Mouse (Mus musculus): Measurements from ENCODE around the gene Slc38a3. TPM values are rescaled to one million over a fixed set of nuclear protein-coding genes. Genes with fewer than 3 reads are reported as not detected.

Gene Slc38a3
- polyA plus RNA-seq, 1 experiment from 2014 or later = 31.9 TPM

DNA sequence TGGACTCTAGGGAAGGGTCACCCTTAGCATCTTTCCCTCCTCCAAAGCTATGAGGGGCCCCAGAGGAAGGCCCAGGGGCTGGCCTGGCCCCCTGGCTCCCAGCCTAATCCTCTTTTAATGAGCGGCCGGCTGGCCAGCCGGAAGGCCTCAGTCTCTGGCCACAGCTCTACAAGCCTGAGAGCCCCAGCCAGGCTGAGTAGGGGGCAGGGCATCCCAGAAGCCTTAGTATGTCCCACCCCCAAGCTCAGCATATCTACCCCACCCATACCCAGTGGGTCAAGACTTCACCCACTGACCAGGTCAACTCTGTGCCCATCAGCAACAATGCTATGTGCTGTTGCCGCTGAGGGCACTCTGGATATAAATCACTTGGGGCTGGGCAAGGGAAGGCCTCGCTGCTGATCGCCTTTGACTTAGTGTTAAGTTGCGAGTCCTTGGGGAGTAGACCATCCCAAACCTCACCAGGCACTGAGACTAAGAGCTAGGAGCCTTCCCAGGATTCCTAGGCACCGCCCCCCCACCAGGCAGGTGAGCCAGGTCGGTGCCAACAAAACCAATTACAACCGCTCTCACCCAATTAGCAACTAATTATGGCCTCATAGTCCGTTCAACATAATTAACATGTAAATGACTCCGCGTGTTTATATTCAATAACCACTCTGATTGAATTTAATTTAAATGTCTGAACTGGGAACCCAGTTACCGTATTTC lies 28.6 kb upstream of the Slc38a3 start:
- peak overlapping the region; percentile 44; the same call in 1 of the 2 replicates for H3K9ac ChIP-seq (replicated peaks; ENCODE audit: low read length)
- ATAC-seq (ENCODE audit: low FRiP score, low TSS enrichment) (no peak), DNase-seq (peak; percentile 47)
- H3K4me2 ChIP-seq (ENCODE audit: low read length) = peak overlapping the region; percentile 35
- H3K27me3 ChIP-seq (ENCODE audit: control insufficient read depth, insufficient read depth, low read length) = no peaks in the 10 kb centered on the region
- H3K36me3 ChIP-seq (ENCODE audit: control insufficient read depth, insufficient read depth, low read length) = peaks cover 24% of the 10 kb centered on the region
- H3K9me3 ChIP-seq (ENCODE audit: control insufficient read depth, low read length) = no peaks in the 10 kb centered on the region
- peak overlapping the region; percentile 55; the same call in 1 of the 2 replicates for H3K27ac ChIP-seq (replicated peaks; ENCODE audit: low read depth, low read length)
- peaks cover 66% of the 10 kb centered on the region for H3K4me1 ChIP-seq (ENCODE audit: control insufficient read depth, insufficient read depth, low read length)
- WGBS = 7% methylated on average over 14 of the region's 14 CpGs
- H3K4me3 ChIP-seq (replicated peaks; ENCODE audit: low read depth, low read length) = no peak overlapping the region

DNA sequence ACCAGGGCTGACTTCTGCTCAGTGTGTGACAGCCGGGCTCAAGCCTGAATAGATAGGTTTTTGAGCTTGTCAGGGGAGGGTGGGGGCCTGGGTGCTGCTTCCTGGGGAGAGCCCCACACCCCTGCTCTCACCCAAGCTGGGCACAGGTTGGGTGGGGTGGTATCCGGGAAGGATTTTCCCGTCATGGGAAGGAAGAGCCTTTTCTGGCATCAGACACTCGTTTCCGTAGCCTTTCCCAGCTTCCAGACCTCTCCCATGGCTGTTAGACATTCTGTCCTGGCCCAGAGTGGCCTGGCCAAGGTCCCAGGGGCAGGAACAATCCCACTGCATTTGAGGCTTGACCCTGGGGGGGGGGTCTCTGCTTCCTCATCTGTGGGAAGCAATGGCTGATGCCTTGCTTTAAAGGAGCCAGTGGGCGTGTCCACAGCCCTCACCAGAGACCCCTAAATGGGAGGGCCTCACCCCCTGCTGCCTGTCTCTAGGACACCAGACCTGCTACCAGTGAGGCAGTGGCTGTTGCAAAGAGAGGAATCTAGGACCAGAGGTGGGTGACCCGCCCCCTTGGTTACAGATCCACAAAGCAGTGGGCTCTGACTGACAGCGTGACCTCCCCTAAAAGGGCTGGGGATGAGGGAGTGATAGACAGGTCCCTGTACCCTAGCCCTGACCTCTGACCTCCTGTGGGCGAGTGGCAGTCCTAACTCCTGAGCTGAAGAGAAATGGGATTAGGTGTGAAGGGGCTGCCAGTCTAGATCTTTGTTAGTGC lies 27.7 kb upstream of the Slc38a3 start:
- Histone ChIP-seq H3K27ac (replicated peaks; ENCODE audit: low read depth, low read length) (no peak overlapping the region), H3K4me1 (ENCODE audit: control insufficient read depth, insufficient read depth, low read length) (peaks cover 62% of the 10 kb centered on the region), H3K9ac (replicated peaks; ENCODE audit: low read length) (no peak overlapping the region), H3K27me3 (ENCODE audit: control insufficient read depth, insufficient read depth, low read length) (no peaks in the 10 kb centered on the region), H3K36me3 (ENCODE audit: control insufficient read depth, insufficient read depth, low read length) (peaks cover 22% of the 10 kb centered on the region), H3K4me3 (replicated peaks; ENCODE audit: low read depth, low read length) (no peak overlapping the region), H3K4me2 (ENCODE audit: low read length) (no peak overlapping the region), H3K9me3 (ENCODE audit: control insufficient read depth, low read length) (no peaks in the 10 kb centered on the region)
- WGBS = 17% methylated on average over 9 of the region's 9 CpGs
- no peak for ATAC-seq (ENCODE audit: low FRiP score, low TSS enrichment)
- no peak for DNase-seq

DNA sequence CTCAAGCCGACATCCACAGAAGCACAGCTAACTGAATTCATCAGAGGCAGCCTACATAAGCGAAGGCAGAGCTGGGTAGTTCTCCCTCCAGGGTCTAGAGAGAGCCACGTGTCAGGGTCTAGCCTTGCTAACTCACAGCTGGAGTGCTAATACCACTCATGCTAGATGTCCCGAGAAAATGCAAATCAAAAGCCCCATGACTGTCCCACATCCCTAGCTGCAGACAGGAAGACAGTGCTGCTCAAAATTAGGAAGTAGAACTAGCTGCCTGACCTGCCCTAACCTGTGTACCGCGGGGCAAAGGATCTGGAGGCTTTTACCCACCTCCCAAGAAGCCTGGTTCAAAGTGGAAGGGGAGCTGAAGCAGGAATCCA lies 26.8 kb upstream of the Slc38a3 start:
- DNase-seq (no peak), ATAC-seq (ENCODE audit: low FRiP score, low TSS enrichment) (no peak)
- H3K4me3 ChIP-seq (replicated peaks; ENCODE audit: low read depth, low read length) = no peak overlapping the region
- H3K27me3 ChIP-seq (ENCODE audit: control insufficient read depth, insufficient read depth, low read length) = no peaks in the 10 kb centered on the region
- no peak overlapping the region for H3K9ac ChIP-seq (replicated peaks; ENCODE audit: low read length)
- peaks cover 58% of the 10 kb centered on the region for H3K4me1 ChIP-seq (ENCODE audit: control insufficient read depth, insufficient read depth, low read length)
- 26% methylated on average over 6 of the region's 6 CpGs for WGBS
- H3K27ac ChIP-seq (replicated peaks; ENCODE audit: low read depth, low read length) = no peak overlapping the region
- no peak overlapping the region for H3K4me2 ChIP-seq (ENCODE audit: low read length)
- no peaks in the 10 kb centered on the region for H3K9me3 ChIP-seq (ENCODE audit: control insufficient read depth, low read length)
- H3K36me3 ChIP-seq (ENCODE audit: control insufficient read depth, insufficient read depth, low read length) = peaks cover 26% of the 10 kb centered on the region

GRCm38 (mm10) chr9:107695441-107696105 lies 26.2 kb upstream of the Slc38a3 start:
- no peak for ATAC-seq (ENCODE audit: low FRiP score, low TSS enrichment)
- H3K9me3 ChIP-seq (ENCODE audit: control insufficient read depth, low read length) = no peaks in the 10 kb centered on the region

DNA sequence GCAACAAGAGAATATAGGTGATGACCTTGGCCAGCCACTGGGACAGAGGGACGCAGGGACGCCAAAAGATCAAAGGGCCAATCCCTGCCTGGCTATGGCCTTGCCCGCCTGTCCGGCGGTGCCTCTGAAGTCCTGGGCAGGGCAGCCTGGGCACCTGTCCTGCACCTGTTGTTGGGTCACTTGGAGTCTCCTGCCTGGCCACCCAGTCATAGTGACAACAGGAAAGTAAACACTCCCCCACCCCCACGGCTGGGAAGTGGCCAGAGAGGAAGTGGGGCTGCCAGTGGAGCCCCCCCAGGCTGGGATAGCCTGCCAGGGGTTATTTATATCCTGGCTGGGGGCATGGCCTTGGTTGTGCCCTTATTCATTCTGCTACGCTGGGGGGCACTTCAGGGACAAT lies 25.3 kb upstream of the Slc38a3 start:
- peaks cover 37% of the 10 kb centered on the region for H3K36me3 ChIP-seq (ENCODE audit: control insufficient read depth, insufficient read depth, low read length)
- H3K27ac ChIP-seq (replicated peaks; ENCODE audit: low read depth, low read length) = no peak overlapping the region
- peaks cover 49% of the 10 kb centered on the region for H3K4me1 ChIP-seq (ENCODE audit: control insufficient read depth, insufficient read depth, low read length)
- H3K9me3 ChIP-seq (ENCODE audit: control insufficient read depth, low read length) = no peaks in the 10 kb centered on the region
- H3K27me3 ChIP-seq (ENCODE audit: control insufficient read depth, insufficient read depth, low read length) = no peaks in the 10 kb centered on the region
- DNase-seq (no peak), ATAC-seq (ENCODE audit: low FRiP score, low TSS enrichment) (no peak)
- no peak overlapping the region for H3K4me3 ChIP-seq (replicated peaks; ENCODE audit: low read depth, low read length)
- H3K4me2 ChIP-seq (ENCODE audit: low read length) = no peak overlapping the region
- 70% methylated on average over 7 of the region's 7 CpGs for WGBS
- no peak overlapping the region for H3K9ac ChIP-seq (replicated peaks; ENCODE audit: low read length)

More at GRCm38 (mm10) chr9:107695441-107696105, 26.2 kb upstream of the Slc38a3 start:
- Histone ChIP-seq H3K27ac (replicated peaks; ENCODE audit: low read depth, low read length) (no peak overlapping the region), H3K27me3 (ENCODE audit: control insufficient read depth, insufficient read depth, low read length) (no peaks in the 10 kb centered on the region), H3K36me3 (ENCODE audit: control insufficient read depth, insufficient read depth, low read length) (peaks cover 28% of the 10 kb centered on the region), H3K4me2 (ENCODE audit: low read length) (no peak overlapping the region), H3K4me1 (ENCODE audit: control insufficient read depth, insufficient read depth, low read length) (peaks cover 58% of the 10 kb centered on the region), H3K9ac (replicated peaks; ENCODE audit: low read length) (no peak overlapping the region), H3K4me3 (replicated peaks; ENCODE audit: low read depth, low read length) (no peak overlapping the region)
- WGBS = 76% methylated on average over 12 of the region's 12 CpGs
- no peak for DNase-seq

- Histone ChIP-seq H3K4me3 (replicated peaks; ENCODE audit: low read depth, low read length) (no peak overlapping the region), H3K9ac (replicated peaks; ENCODE audit: low read length) (no peak overlapping the region), H3K36me3 (ENCODE audit: control insufficient read depth, insufficient read depth, low read length) (peaks cover 43% of the 10 kb centered on the region), H3K4me1 (ENCODE audit: control insufficient read depth, insufficient read depth, low read length) (peaks cover 38% of the 10 kb centered on the region), H3K4me2 (ENCODE audit: low read length) (no peak overlapping the region), H3K9me3 (ENCODE audit: control insufficient read depth, low read length) (no peaks in the 10 kb centered on the region), H3K27ac (replicated peaks; ENCODE audit: low read depth, low read length) (no peak overlapping the region), H3K27me3 (ENCODE audit: control insufficient read depth, insufficient read depth, low read length) (no peaks in the 10 kb centered on the region)
- DNase-seq (no peak), ATAC-seq (ENCODE audit: low FRiP score, low TSS enrichment) (no peak)
- 48% methylated on average over 4 of the region's 4 CpGs for WGBS
Measured at GRCm38 (mm10) chr9:107693433-107693987, 24.2 kb upstream of the Slc38a3 start.

DNA sequence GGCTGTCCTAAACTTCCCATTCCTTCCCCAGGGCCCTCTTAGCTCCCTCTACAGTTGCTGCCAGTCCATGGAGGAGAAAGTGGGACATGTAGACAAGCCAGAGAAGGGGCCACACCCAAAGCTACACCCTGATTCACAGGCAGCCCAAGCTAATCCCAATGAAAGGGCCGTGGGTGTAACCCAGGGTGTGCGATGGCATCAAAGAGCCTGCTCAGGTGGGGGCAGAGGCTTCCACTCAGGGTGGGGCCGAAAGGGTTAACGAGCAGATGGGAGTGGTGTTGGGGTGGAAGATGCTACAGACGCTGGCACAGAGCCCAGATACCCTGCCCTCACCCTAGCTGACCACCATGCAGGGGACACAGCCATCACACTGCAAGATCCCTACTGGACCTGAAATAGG lies 23.5 kb upstream of the Slc38a3 start:
- Histone ChIP-seq H3K27ac (replicated peaks; ENCODE audit: low read depth, low read length) (no peak overlapping the region), H3K4me3 (replicated peaks; ENCODE audit: low read depth, low read length) (no peak overlapping the region), H3K9ac (replicated peaks; ENCODE audit: low read length) (no peak overlapping the region), H3K27me3 (ENCODE audit: control insufficient read depth, insufficient read depth, low read length) (no peaks in the 10 kb centered on the region), H3K4me1 (ENCODE audit: control insufficient read depth, insufficient read depth, low read length) (peaks cover 30% of the 10 kb centered on the region), H3K9me3 (ENCODE audit: control insufficient read depth, low read length) (no peaks in the 10 kb centered on the region), H3K36me3 (ENCODE audit: control insufficient read depth, insufficient read depth, low read length) (peaks cover 48% of the 10 kb centered on the region), H3K4me2 (ENCODE audit: low read length) (no peak overlapping the region)
- no peak for ATAC-seq (ENCODE audit: low FRiP score, low TSS enrichment)
- no peak for DNase-seq
- 69% methylated on average over 5 of the region's 5 CpGs for WGBS

DNA sequence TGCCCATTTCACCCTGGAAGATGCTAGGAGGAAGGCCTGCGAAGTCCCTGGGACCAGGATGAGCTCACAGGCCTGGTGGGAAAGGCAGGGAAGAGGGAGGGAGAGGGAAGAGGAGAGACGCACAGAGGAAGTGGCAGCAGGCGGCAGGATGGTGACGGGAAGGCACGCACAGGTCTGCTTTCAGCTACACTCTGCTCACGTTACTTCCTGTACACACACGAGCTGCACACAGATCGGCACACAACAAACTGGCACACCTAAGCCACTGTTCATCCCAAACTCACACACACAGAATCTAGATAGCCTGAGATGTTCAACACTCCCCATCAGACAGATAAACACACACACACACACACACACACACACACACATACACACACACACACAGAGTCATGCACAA lies 21.1 kb upstream of the Slc38a3 start:
- WGBS = 81% methylated on average over 8 of the region's 8 CpGs
- no peak overlapping the region for H3K4me3 ChIP-seq (replicated peaks; ENCODE audit: low read depth, low read length)
- DNase-seq (no peak), ATAC-seq (ENCODE audit: low FRiP score, low TSS enrichment) (no peak)
- H3K27ac ChIP-seq (replicated peaks; ENCODE audit: low read depth, low read length) = no peak overlapping the region
- no peaks in the 10 kb centered on the region for H3K27me3 ChIP-seq (ENCODE audit: control insufficient read depth, insufficient read depth, low read length)
- H3K9me3 ChIP-seq (ENCODE audit: control insufficient read depth, low read length) = no peaks in the 10 kb centered on the region
- H3K36me3 ChIP-seq (ENCODE audit: control insufficient read depth, insufficient read depth, low read length) = peaks cover 68% of the 10 kb centered on the region
- no peak overlapping the region for H3K4me2 ChIP-seq (ENCODE audit: low read length)
- peaks cover 9% of the 10 kb centered on the region; the same call in 1 of the 2 replicates for H3K4me1 ChIP-seq (ENCODE audit: control insufficient read depth, insufficient read depth, low read length)
- no peak overlapping the region for H3K9ac ChIP-seq (replicated peaks; ENCODE audit: low read length)

Data from midbrain, embryonic 14.5 days (tissue).